Comparison of ENCODE assay signal across 20 mouse cellular contexts in the genomic region with DNA sequence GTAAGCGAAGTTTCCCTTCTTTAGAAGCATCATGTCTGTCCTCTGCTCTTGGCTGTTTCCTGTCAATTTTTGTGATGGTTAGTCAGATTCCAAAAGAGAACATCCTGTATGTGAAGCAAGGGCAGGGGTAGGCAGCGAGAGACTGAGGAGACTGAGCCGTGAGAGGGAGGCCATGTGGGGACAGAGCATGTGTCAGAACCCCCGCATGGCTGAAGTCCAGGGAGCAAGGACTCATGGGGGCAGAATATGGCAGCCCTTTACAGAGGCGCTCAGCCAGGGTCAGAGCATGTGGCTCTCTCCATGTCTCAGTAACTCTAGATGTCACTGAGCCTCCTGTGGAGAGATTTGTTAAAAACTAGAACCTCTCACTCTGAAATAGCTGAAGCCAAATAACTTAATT. TPM values are rescaled to one million over a fixed set of nuclear protein-coding genes. Genes with fewer than 3 reads are reported as not detected.
DNase-seq lines count a peak whose midpoint lies in the region; ATAC-seq lines count a peak whose summit lies in the region.
"Had no signal": no experiment of that assay in that cellular context is flagged by ENCODE, and none has a peak within 500 bp of the region (broad histone marks: within the 10 kb centered on the region; RNA-seq: fewer than 3 reads in every experiment).

No protein-coding gene starts in this region.

- H3K4me2 ChIP-seq in heart, embryonic 12.5 days: no peak overlapping the region
- H3K4me2 ChIP-seq: heart, embryonic 13.5 days; hindbrain, embryonic 13.5 days had no signal

- no peaks in the 10 kb centered on the region for H3K9me3 ChIP-seq in heart, embryonic 12.5 days (replicated peaks)
- H3K9me3 ChIP-seq: embryonic facial prominence, embryonic 10.5 days; heart, embryonic 13.5 days; hindbrain, embryonic 13.5 days had no signal

- H3K4me1 ChIP-seq in heart, embryonic 12.5 days (replicated peaks): peaks cover 16% of the 10 kb centered on the region

- no peaks in the 10 kb centered on the region for H3K27me3 ChIP-seq in heart, embryonic 12.5 days (replicated peaks)
- H3K27me3 ChIP-seq: heart, embryonic 13.5 days; hindbrain, embryonic 13.5 days had no signal

- no peak overlapping the region for H3K27ac ChIP-seq in heart, embryonic 12.5 days (ENCODE audit: poor library complexity, severe bottlenecking)
- H3K27ac ChIP-seq: embryonic facial prominence, embryonic 10.5 days; heart, adult 2 months; hindbrain, embryonic 13.5 days had no signal

- DNase-seq in adrenal gland, adult (ENCODE audit: inconsistent age in 2 of 2, low spot score in 1 of 2): peak; percentile 64 to 71
- DNase-seq in adrenal gland, postnatal 4 days (ENCODE audit: low spot score in 2 of 2): no peak
- DNase-seq in heart, adult 11 months: peak; percentile 87
- DNase-seq in lung, postnatal 10 days: peak; percentile 29
- no peak for DNase-seq in lung, adult 18-20 months
- DNase-seq in testis, postnatal 14 days (ENCODE audit: low spot score): peak; percentile 5
- DNase-seq in spleen, postnatal 4 days (ENCODE audit: low spot score in 2 of 2): no peak
- DNase-seq: B cell, adult 2 months; cerebellum, adult 18-20 months; cerebellum, adult 9-11 months; gastrocnemius, postnatal 36 days; heart, adult 2 months; heart, postnatal 4 days; kidney, adult 11 months had no signal

- WGBS in heart, embryonic 12.5 days: 75% methylated on average over 5 of the region's 5 CpGs

- ATAC-seq in heart, embryonic 12.5 days (ENCODE audit: insufficient number of reproducible peaks, low FRiP score): no peak
- ATAC-seq: forebrain, embryonic 14.5 days; hindbrain, postnatal 0 days had no signal

- no peaks in the 10 kb centered on the region for H3K36me3 ChIP-seq in heart, embryonic 12.5 days
- H3K36me3 ChIP-seq: embryonic facial prominence, embryonic 10.5 days; heart, embryonic 13.5 days; hindbrain, embryonic 13.5 days had no signal

- H3K4me3 ChIP-seq in heart, embryonic 12.5 days: no peak overlapping the region
- H3K4me3 ChIP-seq: embryonic facial prominence, embryonic 10.5 days; heart, adult 2 months; heart, embryonic 13.5 days; hindbrain, embryonic 13.5 days had no signal

- no peak overlapping the region for H3K9ac ChIP-seq in heart, embryonic 12.5 days
- H3K9ac ChIP-seq: heart, embryonic 13.5 days; hindbrain, embryonic 13.5 days had no signal

RNA-seq across cellular contexts. Expression of a gene that starts 28.6 kb away (rescaled TPM):
- total RNA-seq in adrenal gland, postnatal 4 days (2021): 10 to 100 TPM; 49.8 to 50.1 TPM
- polyA plus RNA-seq in heart, embryonic 12.5 days (2016; fragmentation: Nextera tagmentation; extraction: Ambion mirVana): 115 TPM in 2 replicates

RNA-seq across cellular contexts. Expression of a gene that starts 28.7 kb away (rescaled TPM):
- 10 to 100 TPM; 11.4 to 13.0 TPM for total RNA-seq in adrenal gland, postnatal 4 days (2021)
- polyA plus RNA-seq in heart, embryonic 12.5 days (2016; fragmentation: Nextera tagmentation; extraction: Ambion mirVana): 16.9 and 21.5 TPM in 2 replicates

RNA-seq across cellular contexts. Expression of a gene that starts 53.6 kb away (rescaled TPM):
- total RNA-seq in adrenal gland, postnatal 4 days (2021): 10 to 100 TPM; 53.0 to 53.4 TPM
- polyA plus RNA-seq in heart, embryonic 12.5 days (2016; fragmentation: Nextera tagmentation; extraction: Ambion mirVana): 13.5 and 17.0 TPM in 2 replicates

Comparison
In these comparisons a context has a peak if more than half of its experiments do, and no peak if none do; other contexts are left out.
1. DNase-seq: peak in adrenal gland, adult (2 of 2), heart, adult 11 months (single experiment), lung, postnatal 10 days (single experiment) and testis, postnatal 14 days (single experiment); none in adrenal gland, postnatal 4 days (0 of 2), lung, adult 18-20 months (0 of 2) and spleen, postnatal 4 days (0 of 2).